Mouse (Mus musculus) MEL (cell line): Measurements from ENCODE around the gene Gnai2. TPM values are rescaled to one million over a fixed set of nuclear protein-coding genes. Genes with fewer than 3 reads are reported as not detected.
"Not testable (repeated sequence)": the region's sequence is repeated elsewhere in the genome, so short reads cannot be mapped to it uniquely, and the experiment has no call there.

Experiments used
- DNase-seq: peaks from one replicate; pipeline ENCODE4 v3.0.0; 2011; ENCODE audit warnings: low read depth, low spot score
- H3K27ac ChIP-seq: 2 replicates; pipeline ENCODE4 v1.5.1; 2012; ENCODE audit warnings: low read depth, mild to moderate bottlenecking, control low read depth, low read length, moderate library complexity; ENCODE audit not compliant: control insufficient read depth
- H3K27me3 ChIP-seq, 2 experiments: fragments of 150-350 bp in 1 of 2; sonication (generic) in 1 of 2; 2 replicates each; pipeline ENCODE4 v1.6.1; 2012; ENCODE audit warnings: low read length in 2 of 2, mild to moderate bottlenecking in 2 of 2, improper control_type of control experiment in 1 of 2, moderate library complexity in 1 of 2; ENCODE audit not compliant: insufficient read depth in 2 of 2, control insufficient read depth in 1 of 2
- H3K36me3 ChIP-seq, 2 experiments: 2 replicates each; pipeline ENCODE4 v1.6.1; 2012 to 2014; ENCODE audit warnings: low read length in 2 of 2, improper control_type of control experiment in 1 of 2, inconsistent platforms in 1 of 2, mild to moderate bottlenecking in 1 of 2; ENCODE audit not compliant: insufficient read depth in 2 of 2, control insufficient read depth in 1 of 2
- H3K4me1 ChIP-seq, 2 experiments: fragments of 150-350 bp in 1 of 2; sonication (generic) in 1 of 2; 2 replicates each; pipeline ENCODE4 v1.6.1; 2012; ENCODE audit warnings: low read length in 2 of 2, improper control_type of control experiment in 1 of 2, mild to moderate bottlenecking in 1 of 2; ENCODE audit not compliant: insufficient read depth in 2 of 2, control insufficient read depth in 1 of 2
- H3K4me3 ChIP-seq, 2 experiments: fragments of 150-350 bp in 1 of 2; sonication (generic) in 1 of 2; 2 replicates each; pipeline ENCODE4 v1.5.1; 2012; ENCODE audit warnings: low read depth in 2 of 2, low read length in 2 of 2, mild to moderate bottlenecking in 2 of 2, moderate library complexity in 2 of 2, control low read depth in 1 of 2, improper control_type of control experiment in 1 of 2; ENCODE audit not compliant: control insufficient read depth in 1 of 2, insufficient read depth in 1 of 2
- H3K79me2 ChIP-seq: 2 replicates; pipeline ENCODE4 v1.6.1; 2012; ENCODE audit warnings: mild to moderate bottlenecking, low read length, moderate library complexity; ENCODE audit not compliant: control insufficient read depth, poor library complexity, insufficient read depth
- H3K9ac ChIP-seq: 2 replicates; pipeline ENCODE4 v1.6.1; 2012; ENCODE audit warnings: low read depth, mild to moderate bottlenecking, control low read depth, low read length, moderate library complexity; ENCODE audit not compliant: control insufficient read depth, poor library complexity, severe bottlenecking
- H3K9me3 ChIP-seq: fragments of 150-350 bp; sonication (generic); replicated peaks from 2 replicates; pipeline ENCODE4 v1.6.1; 2012; ENCODE audit warnings: mild to moderate bottlenecking, low read length, improper control_type of control experiment, moderate library complexity; ENCODE audit not compliant: insufficient read depth
- CHD2 ChIP-seq: IDR thresholded peaks from 2 replicates; pipeline ENCODE4 v1.6.1; 2011; ENCODE audit warnings: low read length, improper control_type of control experiment
- CTCF ChIP-seq, 3 experiments: IDR thresholded peaks in 2 of 3; conservative IDR thresholded peaks in 1 of 3; 2 replicates each; pipeline ENCODE4 v1.5.1; 2011 to 2012; ENCODE audit warnings: low read length in 3 of 3, low read depth in 2 of 3, mild to moderate bottlenecking in 2 of 3, improper control_type of control experiment in 1 of 3, inconsistent platforms in 1 of 3, mixed read lengths in 1 of 3, moderate library complexity in 1 of 3; ENCODE audit not compliant: control insufficient read depth in 1 of 3, insufficient read depth in 1 of 3, poor library complexity in 1 of 3, severe bottlenecking in 1 of 3
- EP300 ChIP-seq, 2 experiments: IDR thresholded peaks; 2 replicates each; pipeline ENCODE4 v1.6.1; 2011; ENCODE audit warnings: improper control_type of control experiment in 2 of 2, low read length in 2 of 2, low read depth in 1 of 2, mild to moderate bottlenecking in 1 of 2
- ETS1 ChIP-seq: IDR thresholded peaks from 2 replicates; pipeline ENCODE4 v1.6.1; 2012; ENCODE audit warnings: low read depth, mild to moderate bottlenecking, inconsistent platforms, low read length, improper control_type of control experiment, moderate library complexity
- GABPA ChIP-seq: IDR thresholded peaks from 2 replicates; pipeline ENCODE4 v1.6.1; 2012; ENCODE audit warnings: low read depth, mild to moderate bottlenecking, inconsistent platforms, low read length, improper control_type of control experiment, moderate library complexity
- HCFC1 ChIP-seq: IDR thresholded peaks from 2 replicates; pipeline ENCODE4 v1.6.1; 2012; ENCODE audit warnings: low read depth, mild to moderate bottlenecking, inconsistent platforms, low read length, improper control_type of control experiment, moderate library complexity
- RAD21 ChIP-seq: IDR thresholded peaks from 2 replicates; pipeline ENCODE4 v1.6.1; 2011; ENCODE audit warnings: mild to moderate bottlenecking, low read depth, low read length, improper control_type of control experiment
- RCOR1 ChIP-seq: IDR thresholded peaks from 2 replicates; pipeline ENCODE4 v1.6.1; 2012; ENCODE audit warnings: low read depth, mild to moderate bottlenecking, inconsistent platforms, low read length, improper control_type of control experiment
- SMC3 ChIP-seq: IDR thresholded peaks from 2 replicates; pipeline ENCODE4 v1.6.1; 2011; ENCODE audit warnings: low read depth, low read length, improper control_type of control experiment
- polyA plus RNA-seq, 2 experiments: library from polyadenylated mRNA; stranded (reverse) in 1 of 2; unstranded in 1 of 2; fragments of >175 nt in 1 of 2; fragments of >200 nt in 1 of 2; gene quantifications; 2 replicates each; pipeline versions ENCODE4 v1.2.1 to v1.2.4; 2012; ENCODE audit warnings: low replicate concordance in 2 of 2, low read depth in 1 of 2; ENCODE audit not compliant: insufficient read length in 2 of 2, insufficient read depth in 1 of 2, missing spikeins in 1 of 2
- total RNA-seq: library from RNA; depleted of rRNA; stranded (reverse); fragments of 300-350 nt; gene quantifications from 2 replicates; pipeline ENCODE4 v1.2.3, GENCODE M21; 2012; rRNA removed

Gnai2 gene
- total and polyA plus RNA-seq, 3 experiments = 129 to 335 (median 137) TPM

DNA sequence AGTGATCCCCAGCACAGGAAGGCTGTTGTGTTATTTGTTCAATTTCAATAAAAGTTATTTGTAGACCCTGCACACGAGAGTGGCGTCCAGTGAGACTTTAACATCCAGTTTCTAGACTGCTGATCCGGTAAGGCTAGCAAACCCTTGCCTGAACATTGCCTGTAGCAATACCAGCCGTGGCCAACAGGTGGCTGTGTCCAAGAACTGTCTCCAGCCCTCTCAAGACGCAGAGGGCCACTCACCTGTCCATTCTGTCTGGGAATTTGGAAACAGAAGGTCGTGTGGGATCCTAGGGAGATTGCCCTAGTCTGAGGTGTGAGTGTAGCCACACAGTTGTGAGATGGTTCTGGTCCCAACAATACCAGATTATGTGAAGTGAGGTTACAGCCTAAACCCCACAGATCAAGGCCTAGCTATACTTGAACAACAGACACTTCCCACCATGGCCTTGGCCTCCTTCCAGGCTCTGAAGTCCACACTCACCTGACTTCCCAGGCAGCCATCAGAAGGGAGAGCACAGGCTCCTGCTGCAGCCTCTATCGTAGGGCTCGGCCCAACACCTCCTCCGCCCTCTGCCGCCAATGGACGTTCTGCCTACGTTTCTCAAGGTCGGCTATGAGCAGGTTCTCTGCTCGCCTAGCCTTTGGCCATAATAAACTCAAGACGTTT lies 69.0 kb downstream of the Gnai2 start:
- no peak overlapping the region for H3K27ac ChIP-seq
- H3K27me3 ChIP-seq = no peaks in the 10 kb centered on the region
- H3K36me3 ChIP-seq = peaks cover 0 to 16% of the 10 kb centered on the region in 2 experiments; a peak in 3 of 4 replicates
- no peak for TF ChIP-seq CHD2
- TF ChIP-seq GABPA = no peak
- peak; percentile 66 for TF ChIP-seq SMC3
- TF ChIP-seq RCOR1 = no peak
- 0 out of 2 replicates have a peak, but pooled peaks have one; percentile 13 for TF ChIP-seq HCFC1
- no peak for TF ChIP-seq ETS1
- TF ChIP-seq RAD21 = peak; percentile 23
- TF ChIP-seq CTCF (IDR thresholded peaks at IDR 0.05 in 2 of 3, conservative IDR thresholded peaks at IDR 0.05 in 1 of 3; ENCODE audit: control insufficient read depth in 1 of 3, insufficient read depth in 1 of 3, low read depth in 2 of 3, low read length in 3 of 3, poor library complexity in 1 of 3, severe bottlenecking in 1 of 3) = peak; percentile 70 to 96 (median 70)
- TF ChIP-seq EP300 (IDR thresholded peaks at IDR 0.05; ENCODE audit: low read depth in 1 of 2, low read length in 2 of 2) = no peak; a peak in 1 of 4 replicates
- DNase-seq = peak; percentile 83
- peaks cover 2 to 33% of the 10 kb centered on the region in 2 experiments; a peak in 3 of 4 replicates for H3K4me1 ChIP-seq
- no peak overlapping the region for H3K9ac ChIP-seq
- H3K79me2 ChIP-seq = peaks cover 23% of the 10 kb centered on the region
- H3K9me3 ChIP-seq = no peaks in the 10 kb centered on the region
- H3K4me3 ChIP-seq = no peak overlapping the region

DNA sequence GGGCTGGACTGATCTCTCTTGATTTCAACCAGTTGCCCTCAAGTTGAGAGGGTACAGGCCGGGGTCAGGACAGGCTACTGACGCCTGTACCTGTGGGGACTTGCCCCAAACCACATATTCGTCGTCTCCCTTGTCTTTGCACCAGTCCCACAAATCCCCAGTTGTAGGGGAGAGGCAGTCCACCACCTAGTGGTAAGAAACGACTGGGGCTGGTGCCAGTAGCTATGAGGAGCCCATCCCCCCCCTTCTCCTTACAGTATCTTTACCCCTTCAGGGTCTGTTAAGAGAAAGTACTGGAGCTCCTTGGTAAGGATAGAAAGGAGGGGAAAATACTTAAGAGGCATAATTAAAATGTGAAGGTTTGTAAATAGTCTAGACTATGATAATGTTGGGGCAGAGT lies 69.6 kb downstream of the Gnai2 start:
- not testable (repeated sequence) for H3K4me3 ChIP-seq
- peaks cover 0 to 15% of the 10 kb centered on the region in 2 experiments; a peak in 3 of 4 replicates for H3K36me3 ChIP-seq

More for the DNA sequence above, 69.6 kb downstream of the Gnai2 start:
- peak in 2 of 3 experiments; percentile 8 to 29; a peak in 2 of 6 replicates for TF ChIP-seq CTCF (IDR thresholded peaks at IDR 0.05 in 2 of 3, conservative IDR thresholded peaks at IDR 0.05 in 1 of 3; ENCODE audit: control insufficient read depth in 1 of 3, insufficient read depth in 1 of 3, low read depth in 2 of 3, low read length in 3 of 3, poor library complexity in 1 of 3, severe bottlenecking in 1 of 3)
- TF ChIP-seq, all 39 proteins: peak for 1; not testable (repeated sequence) for 38
- DNase-seq, H3K27ac ChIP-seq, H3K9me3 ChIP-seq, H3K27me3 ChIP-seq, H3K9ac ChIP-seq: not testable (repeated sequence)
- H3K4me1 ChIP-seq = peaks cover 0 to 27% of the 10 kb centered on the region in 2 experiments; a peak in 3 of 4 replicates
- peaks cover 23% of the 10 kb centered on the region for H3K79me2 ChIP-seq

Other genes with a start within 250 kb of the Gnai2 start
- gene Cacna2d2, start 235.8 kb downstream of the Gnai2 start, total RNA-seq = 0.20 TPM in 1 of 2 replicates, not detected in the other
- gene Cacna2d2, start 235.8 kb downstream of the Gnai2 start, polyA plus RNA-seq = under 1 TPM in 1 of 2 experiments, not detected in 1; 0.67 TPM
- 26.0 and 34.6 TPM in 2 replicates for gene Tmem115, start 101.4 kb downstream of the Gnai2 start, total RNA-seq
- gene Tmem115, start 101.4 kb downstream of the Gnai2 start, polyA plus RNA-seq = 10 to 100 TPM in 1 of 2 experiments, not detected in 1; 39.3 TPM
- 38.1 and 38.3 TPM in 2 replicates for gene Cyb561d2, start 93.2 kb downstream of the Gnai2 start, total RNA-seq
- gene Cyb561d2, start 93.2 kb downstream of the Gnai2 start, polyA plus RNA-seq = 10 to 100 TPM in 1 of 2 experiments, not detected in 1; 37.8 TPM
- 23.2 and 25.4 TPM in 2 replicates for gene Nprl2, start 93.1 kb downstream of the Gnai2 start, total RNA-seq
- 10 to 100 TPM in 1 of 2 experiments, not detected in 1; 30.2 TPM for gene Nprl2, start 93.1 kb downstream of the Gnai2 start, polyA plus RNA-seq
- 0.26 and 0.31 TPM in 2 replicates for gene Zmynd10, start 88.1 kb downstream of the Gnai2 start, total RNA-seq
- under 1 TPM in 1 of 2 experiments, not detected in 1; 0.85 TPM for gene Zmynd10, start 88.1 kb downstream of the Gnai2 start, polyA plus RNA-seq
- gene Rassf1, start 83.8 kb downstream of the Gnai2 start, total RNA-seq = 40.6 and 48.0 TPM in 2 replicates
- 10 to 100 TPM in 1 of 2 experiments, not detected in 1; 56.9 TPM for gene Rassf1, start 83.8 kb downstream of the Gnai2 start, polyA plus RNA-seq
- gene Tusc2, start 72.1 kb downstream of the Gnai2 start, total RNA-seq = 29.9 and 36.2 TPM in 2 replicates
- gene Tusc2, start 72.1 kb downstream of the Gnai2 start, polyA plus RNA-seq = 10 to 100 TPM in 1 of 2 experiments, not detected in 1; 48.9 TPM
- gene Hyal2, start 67.4 kb downstream of the Gnai2 start, total RNA-seq = 24.8 and 32.0 TPM in 2 replicates
- 10 to 100 TPM in 1 of 2 experiments, not detected in 1; 31.3 TPM for gene Hyal2, start 67.4 kb downstream of the Gnai2 start, polyA plus RNA-seq
- 1.1 and 1.3 TPM in 2 replicates for gene Hyal1, start 58.4 kb downstream of the Gnai2 start, total RNA-seq
- gene Hyal1, start 58.4 kb downstream of the Gnai2 start, polyA plus RNA-seq = 1 to 10 TPM in 1 of 2 experiments, not detected in 1; 3.4 TPM
- 14.3 and 15.1 TPM in 2 replicates for gene Naa80, start 56.5 kb downstream of the Gnai2 start, total RNA-seq
- gene Naa80, start 56.5 kb downstream of the Gnai2 start, polyA plus RNA-seq = 10 to 100 TPM in 1 of 2 experiments, not detected in 1; 74.0 TPM
- 1.8 and 2.3 TPM in 2 replicates for gene Hyal3, start 54.5 kb downstream of the Gnai2 start, total RNA-seq
- 1 to 10 TPM in 1 of 2 experiments, not detected in 1; 6.8 TPM for gene Hyal3, start 54.5 kb downstream of the Gnai2 start, polyA plus RNA-seq
- gene Ifrd2, start 47.7 kb downstream of the Gnai2 start, total RNA-seq = 136 and 147 TPM in 2 replicates
- gene Ifrd2, start 47.7 kb downstream of the Gnai2 start, polyA plus RNA-seq = 100 to 1,000 TPM in 1 of 2 experiments, not detected in 1; 292 TPM
- gene Sema3b, start 26.1 kb downstream of the Gnai2 start, total RNA-seq = 0.04 and 0.07 TPM in 2 replicates
- gene Sema3b, start 26.1 kb downstream of the Gnai2 start, polyA plus RNA-seq = under 1 TPM in 1 of 2 experiments, not detected in 1; 0.21 TPM
- gene Slc38a3, start 34.2 kb upstream of the Gnai2 start, total RNA-seq = not detected in 2 replicates
- gene Slc38a3, start 34.2 kb upstream of the Gnai2 start, polyA plus RNA-seq = not detected
- 0.27 TPM in 1 of 2 replicates, not detected in the other for gene Gnat1, start 44.3 kb upstream of the Gnai2 start, total RNA-seq
- gene Gnat1, start 44.3 kb upstream of the Gnai2 start, polyA plus RNA-seq = 100 to 1,000 TPM in 1 of 2 experiments, not detected in 1; 326 TPM
- gene Sema3f, start 75.1 kb upstream of the Gnai2 start, total RNA-seq = not detected in 2 replicates
- not detected for gene Sema3f, start 75.1 kb upstream of the Gnai2 start, polyA plus RNA-seq
- gene Rbm5, start 135.6 kb upstream of the Gnai2 start, total RNA-seq = 80.2 and 87.6 TPM in 2 replicates
- gene Rbm5, start 135.6 kb upstream of the Gnai2 start, polyA plus RNA-seq = 100 to 1,000 TPM; 125 to 143 TPM
- gene Rbm6, start 237.9 kb upstream of the Gnai2 start, total RNA-seq = 54.2 and 55.8 TPM in 2 replicates
- 100 to 1,000 TPM in 1 of 2 experiments, 10 to 100 TPM in 1; 55.7 to 521 TPM for gene Rbm6, start 237.9 kb upstream of the Gnai2 start, polyA plus RNA-seq